Mouse (Mus musculus) liver, embryonic 14.5 days (tissue): ENCODE measurements around the gene Ckap4.

Source experiments
- CTCF ChIP-seq: IDR thresholded peaks from 2 replicates; pipeline ENCODE4 v1.5.1; 2016; ENCODE audit warnings: antibody characterized with exemption, low read depth, control low read depth
- EP300 ChIP-seq: IDR thresholded peaks from 2 replicates; pipeline ENCODE4 v1.6.1; 2016; ENCODE audit warnings: antibody characterized with exemption, low read depth

DNA sequence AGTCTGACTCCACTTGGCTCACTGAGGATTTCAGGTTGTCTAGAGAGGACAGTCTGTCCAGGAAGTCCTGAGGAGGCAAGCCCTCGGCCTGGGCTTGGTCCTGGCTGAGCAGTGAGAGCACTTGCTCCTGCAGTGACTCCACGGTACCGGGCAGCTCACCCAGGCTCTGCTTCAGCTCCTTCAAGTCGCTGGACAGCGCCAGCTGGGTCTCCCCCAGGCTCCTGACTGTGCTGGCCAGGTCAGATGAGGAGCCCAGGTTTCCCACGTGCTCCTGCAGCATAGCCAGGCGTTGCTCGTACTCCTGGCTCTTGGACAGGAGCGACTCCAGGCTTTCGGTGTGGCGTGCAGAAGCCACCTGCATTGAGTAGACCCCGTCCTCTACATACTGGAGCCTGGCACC lies 6.2 kb downstream of the Ckap4 start:
- no peak for TF ChIP-seq CTCF
- TF ChIP-seq EP300, result no peak
